Mouse (Mus musculus): ENCODE measurements around the gene S100a10. TPM values are rescaled to one million over a fixed set of nuclear protein-coding genes. Genes with fewer than 3 reads are reported as not detected.

Gene S100a10
- polyA plus RNA-seq (2015; fragmentation: Nextera tagmentation; extraction: Ambion mirVana) = 48.2 and 48.9 TPM in 2 replicates

DNA sequence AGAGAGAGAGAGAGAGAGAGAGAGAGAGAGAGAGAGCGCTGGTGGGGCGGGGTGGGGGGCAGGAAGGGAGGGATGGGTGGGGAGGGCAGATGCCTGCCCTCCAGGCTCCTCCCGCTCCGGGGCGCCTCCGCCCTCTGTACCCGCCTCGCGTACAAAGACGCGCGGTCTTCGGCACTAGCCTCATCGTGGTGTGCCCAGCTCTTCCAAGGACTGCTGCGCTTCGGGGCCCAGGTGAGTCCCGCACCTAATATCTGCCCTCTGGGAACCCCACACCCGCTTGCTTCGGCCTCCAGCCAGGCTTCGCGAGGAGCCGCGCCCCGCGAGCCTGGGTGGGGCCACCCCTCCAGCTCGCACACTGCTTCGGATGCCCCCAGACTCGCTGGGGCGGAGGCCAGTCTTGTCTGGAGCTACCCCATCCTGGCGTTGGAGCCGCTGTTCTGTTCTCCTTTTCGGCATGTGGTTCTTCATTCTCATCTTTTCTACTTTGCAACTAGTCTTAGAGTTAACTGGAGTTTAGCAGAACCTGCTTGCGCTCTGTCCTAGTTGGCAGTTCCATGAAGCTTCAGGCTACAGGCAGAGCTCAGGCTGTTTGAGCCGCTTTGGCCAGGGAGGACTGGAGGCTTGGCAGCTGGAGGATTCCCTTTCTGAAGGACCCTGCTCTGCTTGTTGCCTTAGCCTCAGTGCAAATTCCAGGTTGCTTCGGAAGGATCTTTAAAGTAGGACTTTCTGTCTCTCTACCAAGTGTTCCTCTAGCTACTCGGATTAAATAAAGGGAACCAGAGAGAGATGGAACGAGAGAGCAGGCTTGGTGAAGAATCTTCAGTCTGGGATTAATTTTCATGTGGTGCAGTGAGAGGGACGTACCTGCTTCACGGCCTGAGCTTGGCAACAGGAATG is at the start of gene S100a10:
Gene S100a10, plus strand, starts transcription at position 100 of the 897 bp plus-strand sequence.
- Histone ChIP-seq H3K36me3 (ENCODE audit: control insufficient read depth, insufficient read depth) (no peaks in the 10 kb centered on the region), H3K4me3 (ENCODE audit: low read depth, low read length) (peak within 1 kb of the TSS; percentile 62), H3K4me1 (ENCODE audit: control insufficient read depth, low read depth, low read length) (no peaks in the 10 kb centered on the region; the same call in 1 of the 2 replicates), H3K4me2 (ENCODE audit: low read depth, low read length) (peak within 1 kb of the TSS; percentile 73), H3K9ac (ENCODE audit: low read depth, low read length) (peak within 1 kb of the TSS; percentile 56), H3K27me3 (ENCODE audit: control insufficient read depth, insufficient read depth, low read depth, low read length) (no peaks in the 10 kb centered on the region), H3K27ac (ENCODE audit: low read length) (peak within 1 kb of the TSS; percentile 48), H3K9me3 (replicated peaks; ENCODE audit: control insufficient read depth, low read length) (no peaks in the 10 kb centered on the region)
- 2% methylated on average over 32 of the region's 39 CpGs for WGBS (ENCODE audit: insufficient replicate concordance)
- peak; percentile 76 for ATAC-seq (ENCODE audit: low read depth)

DNA sequence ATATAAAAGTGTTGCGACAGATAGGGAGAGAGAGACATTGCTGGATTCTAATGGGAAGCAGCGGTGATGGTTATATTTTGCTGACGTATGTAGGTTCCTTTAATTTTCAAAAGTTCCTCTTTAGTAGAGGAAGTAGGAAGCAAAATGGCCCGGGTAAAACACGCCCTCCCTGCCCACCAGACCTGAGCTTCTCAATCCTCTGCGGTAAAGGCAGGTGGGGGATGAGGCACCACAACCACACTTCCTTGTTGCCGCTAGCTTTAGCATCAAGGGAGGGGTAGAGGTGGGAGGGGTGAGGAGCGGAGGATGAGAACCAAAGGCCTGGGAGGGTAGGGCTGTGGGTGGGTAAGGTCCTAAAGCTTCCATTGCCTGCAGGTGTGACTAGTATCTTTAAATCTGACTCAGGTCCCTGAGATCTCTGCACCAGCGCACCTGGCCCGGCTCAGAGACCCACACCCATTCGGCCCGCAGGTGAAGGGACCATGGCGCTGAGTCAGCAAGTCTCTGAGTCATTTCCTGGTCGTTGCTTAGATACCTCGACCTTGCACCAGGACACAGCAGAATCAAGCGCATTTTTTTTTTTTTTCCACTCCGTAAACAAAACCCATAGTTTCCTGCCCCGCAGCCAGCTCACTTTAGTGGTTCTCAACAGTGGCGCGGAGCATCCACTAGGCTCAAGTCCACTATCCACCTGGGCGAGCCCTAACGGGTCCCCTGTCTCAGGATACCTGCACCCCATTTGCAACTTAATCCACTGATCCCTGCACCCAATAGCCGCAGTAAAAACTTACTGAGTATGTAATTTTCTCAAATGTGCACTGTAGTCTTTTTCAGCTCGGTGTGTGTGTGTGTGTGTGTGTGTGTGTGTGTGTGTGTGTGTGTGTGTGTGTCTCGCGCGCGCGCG is 48.7 kb upstream of the S100a10 start:
- no peak overlapping the region for H3K27ac ChIP-seq (ENCODE audit: low read length)
- no peaks in the 10 kb centered on the region for H3K27me3 ChIP-seq (ENCODE audit: control insufficient read depth, insufficient read depth, low read depth, low read length)
- 24% methylated on average over 30 of the region's 30 CpGs for WGBS (ENCODE audit: insufficient replicate concordance)
- no peaks in the 10 kb centered on the region for H3K36me3 ChIP-seq (ENCODE audit: control insufficient read depth, insufficient read depth)
- no peaks in the 10 kb centered on the region for H3K4me1 ChIP-seq (ENCODE audit: control insufficient read depth, low read depth, low read length)
- no peak overlapping the region for H3K9ac ChIP-seq (ENCODE audit: low read depth, low read length)
- H3K4me3 ChIP-seq (ENCODE audit: low read depth, low read length) = no peak overlapping the region; the same call in 1 of the 2 replicates
- H3K9me3 ChIP-seq (replicated peaks; ENCODE audit: control insufficient read depth, low read length) = no peaks in the 10 kb centered on the region
- ATAC-seq (ENCODE audit: low read depth) = peak; percentile 60
- H3K4me2 ChIP-seq (ENCODE audit: low read depth, low read length) = peak overlapping the region; percentile 32; the same call in 1 of the 2 replicates

- no peaks in the 10 kb centered on the region for H3K27me3 ChIP-seq (ENCODE audit: control insufficient read depth, insufficient read depth, low read depth, low read length)
- no peaks in the 10 kb centered on the region for H3K9me3 ChIP-seq (replicated peaks; ENCODE audit: control insufficient read depth, low read length)
- H3K4me1 ChIP-seq (ENCODE audit: control insufficient read depth, low read depth, low read length) = no peaks in the 10 kb centered on the region
- WGBS (ENCODE audit: insufficient replicate concordance) = 50% methylated on average over 5 of the region's 5 CpGs
- no peak overlapping the region for H3K4me2 ChIP-seq (ENCODE audit: low read depth, low read length)
- no peaks in the 10 kb centered on the region for H3K36me3 ChIP-seq (ENCODE audit: control insufficient read depth, insufficient read depth)
- no peak overlapping the region for H3K9ac ChIP-seq (ENCODE audit: low read depth, low read length)
- no peak overlapping the region for H3K4me3 ChIP-seq (ENCODE audit: low read depth, low read length)
- no peak for ATAC-seq (ENCODE audit: low read depth)
- H3K27ac ChIP-seq (ENCODE audit: low read length) = no peak overlapping the region
Observed at GRCm38 (mm10) chr3:93506881-93507325, 48.0 kb upstream of the S100a10 start.

- no peaks in the 10 kb centered on the region for H3K4me1 ChIP-seq (ENCODE audit: control insufficient read depth, low read depth, low read length)
- no peak overlapping the region for H3K4me2 ChIP-seq (ENCODE audit: low read depth, low read length)
- no peak overlapping the region for H3K9ac ChIP-seq (ENCODE audit: low read depth, low read length)
- no peak overlapping the region for H3K27ac ChIP-seq (ENCODE audit: low read length)
- no peak for ATAC-seq (ENCODE audit: low read depth)
- no peak overlapping the region for H3K4me3 ChIP-seq (ENCODE audit: low read depth, low read length)
- H3K9me3 ChIP-seq (replicated peaks; ENCODE audit: control insufficient read depth, low read length) = no peaks in the 10 kb centered on the region
- H3K36me3 ChIP-seq (ENCODE audit: control insufficient read depth, insufficient read depth) = no peaks in the 10 kb centered on the region
- no peaks in the 10 kb centered on the region for H3K27me3 ChIP-seq (ENCODE audit: control insufficient read depth, insufficient read depth, low read depth, low read length)
- 8% methylated on average over 1 of the region's 1 CpGs for WGBS (ENCODE audit: insufficient replicate concordance)
Observed at GRCm38 (mm10) chr3:93509301-93509700, 45.6 kb upstream of the S100a10 start.

- 0 out of 2 replicates have a peak, but pooled peaks have one; percentile 27 for ATAC-seq (ENCODE audit: low read depth)
- Histone ChIP-seq H3K27ac (ENCODE audit: low read length) (0 out of 2 replicates have a peak overlapping the region, but pooled peaks have one; percentile 14), H3K36me3 (ENCODE audit: control insufficient read depth, insufficient read depth) (no peaks in the 10 kb centered on the region), H3K4me1 (ENCODE audit: control insufficient read depth, low read depth, low read length) (no peaks in the 10 kb centered on the region), H3K4me3 (ENCODE audit: low read depth, low read length) (no peak overlapping the region), H3K9me3 (replicated peaks; ENCODE audit: control insufficient read depth, low read length) (no peaks in the 10 kb centered on the region), H3K4me2 (ENCODE audit: low read depth, low read length) (no peak overlapping the region), H3K27me3 (ENCODE audit: control insufficient read depth, insufficient read depth, low read depth, low read length) (no peaks in the 10 kb centered on the region), H3K9ac (ENCODE audit: low read depth, low read length) (no peak overlapping the region)
- 45% methylated on average over 1 of the region's 1 CpGs for WGBS (ENCODE audit: insufficient replicate concordance)
Observed at GRCm38 (mm10) chr3:93511036-93511435, 43.8 kb upstream of the S100a10 start.

DNA sequence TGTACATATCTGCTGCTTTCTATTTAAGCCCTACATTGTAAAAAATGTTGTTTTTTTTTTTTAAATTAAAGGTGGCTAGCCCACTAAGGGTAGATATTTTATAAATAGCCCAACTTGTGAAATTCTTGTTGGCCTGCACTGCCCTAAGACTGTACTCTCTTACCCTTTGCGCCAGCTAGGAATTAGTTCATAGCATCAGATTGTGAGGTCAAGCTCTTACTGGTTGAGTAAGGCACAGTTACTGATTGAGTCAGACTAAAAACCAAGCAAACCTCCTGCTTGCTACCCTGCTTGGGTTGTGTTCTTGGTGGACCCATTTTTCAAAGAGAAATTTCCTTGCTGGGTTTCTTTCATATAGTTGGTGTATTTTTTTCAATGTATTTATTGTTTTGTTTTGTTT is 43.1 kb upstream of the S100a10 start:
- H3K27ac ChIP-seq (ENCODE audit: low read length) = no peak overlapping the region
- 67% methylated on average over 1 of the region's 1 CpGs for WGBS (ENCODE audit: insufficient replicate concordance)
- no peak for ATAC-seq (ENCODE audit: low read depth)

DNA sequence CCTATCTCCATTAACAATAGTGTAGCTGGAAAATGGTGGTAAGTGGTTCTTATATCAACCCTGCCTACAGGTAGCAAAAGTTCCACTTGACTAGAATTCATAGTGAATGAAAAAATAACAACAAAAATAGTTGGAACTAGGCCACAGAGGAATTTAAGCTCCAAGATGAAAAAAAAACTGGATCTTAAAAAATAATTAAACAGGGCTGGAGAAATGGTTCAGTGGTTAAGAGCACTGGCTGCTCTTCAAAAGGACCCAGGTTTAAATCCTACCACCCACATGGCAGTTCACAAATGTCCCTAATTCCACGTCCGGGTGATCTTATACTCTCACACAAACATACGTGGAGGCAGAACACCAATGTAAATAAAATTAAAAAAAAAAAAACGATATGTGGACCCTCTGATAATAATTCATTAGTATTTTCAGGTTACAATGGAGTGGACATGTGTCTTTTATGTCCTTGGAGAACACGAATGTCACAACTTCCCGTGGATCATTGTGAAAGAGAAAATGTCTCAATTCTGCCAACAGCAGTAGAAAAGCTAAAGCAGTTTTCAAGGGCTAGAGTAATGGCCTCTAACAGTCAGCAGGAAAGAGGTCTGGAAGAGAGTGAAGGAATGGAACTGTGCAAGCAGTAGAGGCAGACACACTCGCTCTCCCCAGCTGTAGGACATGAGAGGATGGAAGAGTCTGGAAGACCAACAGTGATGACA is 42.3 kb upstream of the S100a10 start:
- WGBS (ENCODE audit: insufficient replicate concordance) = 57% methylated on average over 7 of the region's 7 CpGs
- Histone ChIP-seq H3K36me3 (ENCODE audit: control insufficient read depth, insufficient read depth) (no peaks in the 10 kb centered on the region), H3K9me3 (replicated peaks; ENCODE audit: control insufficient read depth, low read length) (no peaks in the 10 kb centered on the region), H3K9ac (ENCODE audit: low read depth, low read length) (no peak overlapping the region), H3K4me2 (ENCODE audit: low read depth, low read length) (no peak overlapping the region), H3K4me1 (ENCODE audit: control insufficient read depth, low read depth, low read length) (no peaks in the 10 kb centered on the region), H3K4me3 (ENCODE audit: low read depth, low read length) (no peak overlapping the region), H3K27me3 (ENCODE audit: control insufficient read depth, insufficient read depth, low read depth, low read length) (no peaks in the 10 kb centered on the region), H3K27ac (ENCODE audit: low read length) (no peak overlapping the region)
- no peak for ATAC-seq (ENCODE audit: low read depth)

More for the DNA sequence above, 43.1 kb upstream of the S100a10 start:
- Histone ChIP-seq H3K36me3 (ENCODE audit: control insufficient read depth, insufficient read depth) (no peaks in the 10 kb centered on the region), H3K9ac (ENCODE audit: low read depth, low read length) (no peak overlapping the region), H3K4me3 (ENCODE audit: low read depth, low read length) (no peak overlapping the region), H3K4me1 (ENCODE audit: control insufficient read depth, low read depth, low read length) (no peaks in the 10 kb centered on the region), H3K4me2 (ENCODE audit: low read depth, low read length) (no peak overlapping the region), H3K27me3 (ENCODE audit: control insufficient read depth, insufficient read depth, low read depth, low read length) (no peaks in the 10 kb centered on the region), H3K9me3 (replicated peaks; ENCODE audit: control insufficient read depth, low read length) (no peaks in the 10 kb centered on the region)

- WGBS (ENCODE audit: insufficient replicate concordance) = 79% methylated on average over 3 of the region's 3 CpGs
- no peaks in the 10 kb centered on the region for H3K9me3 ChIP-seq (replicated peaks; ENCODE audit: control insufficient read depth, low read length)
- no peaks in the 10 kb centered on the region for H3K4me1 ChIP-seq (ENCODE audit: control insufficient read depth, low read depth, low read length)
- no peak overlapping the region for H3K9ac ChIP-seq (ENCODE audit: low read depth, low read length)
- H3K4me3 ChIP-seq (ENCODE audit: low read depth, low read length) = no peak overlapping the region
- no peaks in the 10 kb centered on the region for H3K36me3 ChIP-seq (ENCODE audit: control insufficient read depth, insufficient read depth)
- H3K27ac ChIP-seq (ENCODE audit: low read length) = no peak overlapping the region
- no peak overlapping the region for H3K4me2 ChIP-seq (ENCODE audit: low read depth, low read length)
- ATAC-seq (ENCODE audit: low read depth) = no peak
- H3K27me3 ChIP-seq (ENCODE audit: control insufficient read depth, insufficient read depth, low read depth, low read length) = no peaks in the 10 kb centered on the region
Observed at GRCm38 (mm10) chr3:93514628-93515027, 40.3 kb upstream of the S100a10 start.
